Mouse (Mus musculus) thymus, postnatal 4 days (tissue): ENCODE measurements around the gene Tmco4.

Source experiments
- DNase-seq: peaks from one replicate; pipeline ENCODE4 v3.0.0; 2021

Tmco4 gene

DNA sequence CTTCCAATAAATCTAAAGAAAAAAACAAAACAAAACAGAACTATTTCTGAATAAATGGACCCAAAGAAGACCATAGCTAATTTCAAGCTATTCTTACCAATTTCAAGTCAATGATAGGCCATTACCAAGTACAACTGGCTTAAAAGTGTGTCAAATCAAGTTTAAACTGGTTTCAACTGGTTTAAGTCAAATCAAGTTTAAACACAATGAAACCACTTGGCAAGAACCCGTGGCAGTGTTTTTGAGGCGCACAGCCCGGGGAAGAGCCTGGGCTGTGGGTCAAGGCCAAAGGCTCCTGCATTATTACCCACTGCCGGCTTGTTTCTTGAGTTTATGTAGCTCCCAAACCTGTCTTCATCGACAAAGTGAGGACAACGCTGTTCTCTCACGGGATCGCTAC is 127.6 kb downstream of the Tmco4 start:
- no peak for DNase-seq

DNA sequence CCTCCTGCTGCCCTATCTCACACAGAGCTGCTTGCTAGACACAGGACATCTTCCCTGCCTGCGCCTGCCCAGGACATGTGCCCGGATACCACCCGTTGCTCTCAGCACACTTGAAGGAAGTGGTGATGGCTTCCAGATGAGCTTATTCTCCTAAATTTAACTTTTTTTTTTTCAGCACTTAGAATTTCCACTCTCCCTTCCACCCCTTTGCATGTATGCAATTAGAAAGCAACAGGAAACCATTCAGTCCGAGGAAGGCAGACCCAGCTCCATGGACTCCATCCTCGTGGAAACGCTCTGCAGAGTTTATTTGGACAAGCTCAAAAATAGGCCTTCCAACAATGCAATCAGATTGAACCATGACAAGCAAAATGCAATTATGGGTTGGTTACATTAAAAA is 128.9 kb downstream of the Tmco4 start:
- no peak for DNase-seq

DNA sequence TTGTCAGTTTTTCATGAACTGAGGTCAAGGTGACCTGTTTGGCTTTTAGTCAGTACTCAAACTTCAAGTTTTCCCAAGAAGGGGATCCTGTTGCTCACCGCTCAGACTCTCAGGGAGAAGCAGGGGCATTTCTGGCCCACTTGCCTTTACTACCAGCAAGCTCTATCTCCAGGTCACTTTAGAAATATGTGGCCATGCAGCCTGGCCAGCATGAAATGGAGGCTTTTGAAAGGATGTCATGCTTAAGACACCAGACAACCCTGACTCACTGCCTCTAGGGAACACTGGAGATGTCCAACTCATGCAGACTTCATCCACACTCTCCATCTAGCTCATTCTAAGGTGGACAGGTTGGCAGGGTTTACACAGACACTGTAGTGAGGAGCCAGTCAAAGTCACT is 132.8 kb downstream of the Tmco4 start:
- no peak for DNase-seq
